Mouse (Mus musculus) G1E (cell line): Measurements from ENCODE around the gene Sf1.

ENCODE experiments used
- CTCF ChIP-seq: IDR thresholded peaks from 2 replicates; pipeline ENCODE4 v1.5.1; 2012; ENCODE audit warnings: low read depth, low read length, inconsistent platforms, mixed read lengths
- GATA1 ChIP-seq: IDR thresholded peaks from 2 replicates; pipeline ENCODE4 v1.6.1; 2012; ENCODE audit warnings: borderline replicate concordance, low read length, inconsistent platforms, mixed read lengths
- GATA2 ChIP-seq: IDR thresholded peaks from 2 replicates; pipeline ENCODE4 v1.6.1; 2012; ENCODE audit warnings: low read depth, low read length, inconsistent platforms, borderline replicate concordance
- POLR2AphosphoS5 ChIP-seq: IDR thresholded peaks from 2 replicates; pipeline ENCODE4 v1.6.1; 2012; ENCODE audit warnings: low read depth, low read length, inconsistent platforms; ENCODE audit not compliant: insufficient replicate concordance
- TAL1 ChIP-seq: conservative IDR thresholded peaks from 2 replicates; pipeline ENCODE4 v1.6.1; 2012; ENCODE audit warnings: low read depth, low read length, inconsistent platforms, mixed read lengths

- TF ChIP-seq GATA1, result no peak
- TF ChIP-seq CTCF, result no peak
- TF ChIP-seq GATA2, result no peak
- TF ChIP-seq POLR2AphosphoS5, result no peak
- TF ChIP-seq TAL1, result no peak
Observed at GRCm38 (mm10) chr19:6339191-6339590, 24.3 kb upstream of the Sf1 start.
